Mouse (Mus musculus): ENCODE results near the gene Tbx2. TPM values are rescaled to one million over a fixed set of nuclear protein-coding genes. Genes with fewer than 3 reads are reported as not detected.

The Tbx2 gene
- polyA plus RNA-seq, 1 experiment from 2014 or later = 0.65 TPM

DNA sequence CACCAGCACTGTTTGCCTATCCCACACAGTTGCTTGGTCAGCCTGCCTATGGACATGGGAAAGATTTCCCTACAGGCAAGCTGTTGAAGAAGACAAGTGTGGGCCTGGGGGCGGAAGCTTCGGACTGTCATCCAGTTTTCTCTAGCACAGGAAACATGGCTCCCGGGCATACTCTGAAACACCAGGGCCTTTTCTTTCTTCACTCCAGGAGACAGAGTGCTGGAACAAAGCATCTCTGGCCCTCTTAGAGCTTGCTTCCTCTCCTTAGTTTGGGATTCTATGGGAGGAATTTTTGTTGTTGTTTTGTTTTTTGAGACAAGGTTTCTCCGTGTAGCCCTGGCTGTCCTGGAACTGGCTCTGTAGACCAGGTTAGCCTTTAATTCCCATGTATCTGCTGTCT is 52.1 kb downstream of the Tbx2 start:
- H3K27ac ChIP-seq (replicated peaks) = no peak overlapping the region
- H3K9ac ChIP-seq (replicated peaks) = no peak overlapping the region
- H3K9me3 ChIP-seq = no peaks in the 10 kb centered on the region
- H3K4me1 ChIP-seq = peaks cover 13% of the 10 kb centered on the region; the same call in 1 of the 2 replicates
- no peaks in the 10 kb centered on the region for H3K36me3 ChIP-seq
- H3K27me3 ChIP-seq = peaks cover 78% of the 10 kb centered on the region
- H3K4me3 ChIP-seq = no peak overlapping the region
- 45% methylated on average over 4 of the region's 4 CpGs for WGBS
- no peak for ATAC-seq (ENCODE audit: low FRiP score, low read depth)
- H3K4me2 ChIP-seq (replicated peaks) = no peak overlapping the region

DNA sequence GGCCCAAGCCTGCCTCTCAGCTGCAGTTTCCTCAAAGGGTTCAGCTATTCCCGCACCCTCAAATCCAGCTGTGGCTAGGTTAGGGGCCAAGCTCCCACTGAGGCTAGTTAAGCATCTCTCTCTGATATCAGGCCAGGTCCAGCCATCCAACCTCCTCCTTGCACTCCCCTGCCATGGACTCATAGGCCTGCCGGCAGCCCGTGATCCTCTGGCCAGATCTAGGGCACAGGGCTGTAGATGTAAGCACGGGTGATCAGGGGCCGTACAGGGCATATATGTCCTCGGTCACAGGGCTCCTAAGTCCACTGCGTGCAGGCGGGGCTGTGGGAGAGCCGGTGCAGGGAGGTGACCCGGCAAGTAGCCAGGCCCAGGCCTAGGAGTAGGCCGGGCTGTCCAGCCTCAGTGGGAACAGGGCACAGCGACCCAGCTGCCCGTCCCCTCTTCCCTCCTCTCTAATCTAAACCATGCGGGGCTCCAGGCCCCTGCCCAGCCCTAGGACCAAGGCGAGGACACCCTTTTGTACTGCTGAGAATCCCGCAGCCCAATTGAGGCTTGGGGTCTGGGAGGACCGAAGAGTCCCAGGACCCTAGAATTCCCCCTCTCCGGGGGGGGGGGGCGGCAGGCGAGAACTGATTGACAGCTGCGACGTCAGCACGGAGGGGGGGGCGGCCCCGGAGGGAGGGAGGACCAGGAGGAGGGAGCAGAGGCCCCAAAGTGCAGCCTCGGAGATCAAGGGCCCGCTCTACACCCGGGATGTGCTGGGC is 53.5 kb downstream of the Tbx2 start, which contains the start of gene Tbx4:
TSS of gene Tbx4 (plus strand) at position 758 of the 764 bp plus-strand sequence.
- H3K36me3 ChIP-seq = no peaks in the 10 kb centered on the region
- H3K4me1 ChIP-seq = peaks cover 23% of the 10 kb centered on the region
- H3K27ac ChIP-seq (replicated peaks) = no peak within 1 kb of the TSS
- H3K4me2 ChIP-seq (replicated peaks) = peak within 1 kb of the TSS; percentile 22; the same call in 1 of the 2 replicates
- 8% methylated on average over 21 of the region's 28 CpGs for WGBS
- H3K4me3 ChIP-seq = peak within 1 kb of the TSS; percentile 17; the same call in 1 of the 2 replicates
- H3K9me3 ChIP-seq = no peaks in the 10 kb centered on the region
- H3K9ac ChIP-seq (replicated peaks) = no peak within 1 kb of the TSS
- peak; percentile 23 for ATAC-seq (ENCODE audit: low FRiP score, low read depth)
- H3K27me3 ChIP-seq = peaks cover 85% of the 10 kb centered on the region

DNA sequence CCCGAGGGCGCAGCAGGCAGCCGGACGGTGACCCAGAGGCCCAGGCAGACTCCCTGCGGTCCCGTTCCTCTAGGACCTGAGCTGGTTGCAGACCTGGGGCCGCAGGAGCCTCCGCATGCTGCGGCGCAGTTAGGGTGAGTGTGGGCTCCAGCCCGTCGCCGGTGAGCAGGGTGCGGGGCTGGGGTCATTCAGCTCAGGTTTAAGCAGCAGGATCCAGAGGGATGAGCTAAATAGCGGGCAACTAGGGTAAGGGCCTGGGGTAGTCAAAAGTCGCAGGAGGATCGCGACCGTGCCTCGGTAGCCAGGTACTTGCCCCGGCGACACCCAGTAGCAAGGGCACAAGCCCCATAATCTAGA is 54.1 kb downstream of the Tbx2 start:
- H3K27me3 ChIP-seq = peaks cover 86% of the 10 kb centered on the region
- under 1% methylated on average over 22 of the region's 22 CpGs for WGBS
- H3K9me3 ChIP-seq = no peaks in the 10 kb centered on the region
- H3K4me1 ChIP-seq = peaks cover 25% of the 10 kb centered on the region
- H3K36me3 ChIP-seq = no peaks in the 10 kb centered on the region
- peak; percentile 23; the same call in 1 of the 2 replicates for ATAC-seq (ENCODE audit: low FRiP score, low read depth)
- peak overlapping the region; percentile 22; the same call in 1 of the 2 replicates for H3K4me2 ChIP-seq (replicated peaks)
- H3K9ac ChIP-seq (replicated peaks) = no peak overlapping the region
- no peak overlapping the region for H3K27ac ChIP-seq (replicated peaks)
- peak overlapping the region; percentile 17; the same call in 1 of the 2 replicates for H3K4me3 ChIP-seq

DNA sequence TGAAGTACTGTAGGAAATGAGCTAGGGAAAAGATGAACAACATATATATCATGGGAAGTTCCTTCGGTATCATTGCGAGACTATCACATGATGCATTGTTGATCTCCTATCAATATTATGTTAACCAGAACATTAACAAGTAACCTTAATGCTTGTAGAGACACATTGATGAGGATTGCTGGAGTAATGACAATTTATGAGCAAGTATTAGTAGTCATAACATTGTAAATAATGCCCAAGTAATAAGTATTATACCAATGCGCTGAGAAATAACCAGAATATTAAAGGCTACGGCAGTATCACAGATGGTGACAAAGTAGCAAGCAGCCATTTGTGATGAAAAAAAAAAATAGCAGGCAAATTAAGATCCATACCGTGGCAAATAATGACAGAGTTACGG is 54.9 kb downstream of the Tbx2 start:
- Histone ChIP-seq H3K36me3 (no peaks in the 10 kb centered on the region), H3K27ac (replicated peaks) (no peak overlapping the region), H3K4me1 (peaks cover 25% of the 10 kb centered on the region), H3K9me3 (no peaks in the 10 kb centered on the region), H3K27me3 (peaks cover 86% of the 10 kb centered on the region), H3K4me2 (replicated peaks) (no peak overlapping the region), H3K4me3 (no peak overlapping the region), H3K9ac (replicated peaks) (no peak overlapping the region)
- ATAC-seq (ENCODE audit: low FRiP score, low read depth) = no peak
- WGBS = 20% methylated on average over 6 of the region's 6 CpGs

DNA sequence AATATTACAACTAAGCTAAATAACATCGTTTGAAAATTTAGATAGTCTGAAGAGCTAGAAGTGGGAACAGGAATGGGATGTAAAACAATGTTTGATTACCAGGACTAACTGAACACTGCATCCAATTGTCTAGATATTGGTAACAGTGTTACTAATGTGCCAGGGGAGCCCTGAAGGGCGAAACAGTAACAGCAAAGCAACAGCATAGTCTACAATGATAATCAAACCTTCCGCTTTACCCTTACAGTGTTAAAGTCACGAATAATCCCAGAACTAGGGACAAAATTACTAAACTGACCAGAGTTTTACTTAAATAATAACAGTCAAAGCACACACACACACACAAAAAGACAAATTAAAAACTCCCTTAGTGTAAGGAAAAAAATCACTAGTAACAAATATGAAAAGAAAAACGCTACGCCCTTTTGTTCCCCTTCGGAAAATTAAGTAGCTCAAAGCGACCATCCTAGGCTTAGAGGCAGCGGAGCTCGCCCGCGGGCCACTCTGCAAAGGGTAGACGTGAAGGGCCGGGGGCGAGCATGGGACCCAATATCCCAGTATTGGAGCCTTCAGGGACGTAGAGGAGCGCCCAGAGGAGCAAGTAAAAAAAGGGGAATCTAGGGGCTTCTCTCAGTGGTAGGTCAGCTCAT is 55.6 kb downstream of the Tbx2 start:
- peaks cover 25% of the 10 kb centered on the region for H3K4me1 ChIP-seq
- H3K27ac ChIP-seq (replicated peaks) = no peak overlapping the region
- no peaks in the 10 kb centered on the region for H3K36me3 ChIP-seq
- 0 out of 2 replicates have a peak overlapping the region, but pooled peaks have one; percentile 1 for H3K4me3 ChIP-seq
- 1% methylated on average over 17 of the region's 17 CpGs for WGBS
- no peak for ATAC-seq (ENCODE audit: low FRiP score, low read depth)
- H3K27me3 ChIP-seq = peaks cover 87% of the 10 kb centered on the region
- no peak overlapping the region for H3K4me2 ChIP-seq (replicated peaks)
- H3K9me3 ChIP-seq = no peaks in the 10 kb centered on the region
- H3K9ac ChIP-seq (replicated peaks) = no peak overlapping the region

DNA sequence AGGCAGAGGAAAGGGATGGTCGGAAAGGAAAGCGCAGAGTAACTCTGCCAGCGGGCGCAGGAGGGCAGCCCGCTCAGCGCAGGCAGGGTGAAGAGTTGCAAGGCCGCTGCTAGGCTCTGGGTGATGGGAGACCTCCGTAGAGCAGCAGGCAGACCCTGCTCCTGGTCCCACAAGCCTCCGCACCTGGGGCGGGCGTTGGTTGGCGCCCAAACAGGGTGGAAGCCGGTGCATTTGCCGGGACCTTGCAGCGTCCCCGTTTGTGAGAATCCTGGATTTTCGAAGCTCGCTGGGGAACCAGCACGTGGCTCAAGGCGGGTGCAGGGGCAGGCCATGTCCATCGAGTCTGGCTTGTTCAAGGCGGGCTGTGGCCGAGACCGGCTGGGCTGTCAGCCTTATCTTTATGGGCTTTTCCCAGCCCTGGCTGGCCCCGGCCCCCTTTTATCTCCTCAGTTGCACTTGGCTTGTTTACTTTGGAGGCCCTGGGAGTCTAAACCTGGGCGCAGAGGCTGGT is 56.2 kb downstream of the Tbx2 start:
- Histone ChIP-seq H3K9me3 (no peaks in the 10 kb centered on the region), H3K4me2 (replicated peaks) (no peak overlapping the region), H3K36me3 (no peaks in the 10 kb centered on the region), H3K27me3 (peaks cover 87% of the 10 kb centered on the region), H3K27ac (replicated peaks) (no peak overlapping the region), H3K9ac (replicated peaks) (no peak overlapping the region), H3K4me1 (peaks cover 25% of the 10 kb centered on the region), H3K4me3 (0 out of 2 replicates have a peak overlapping the region, but pooled peaks have one; percentile 1)
- no peak for ATAC-seq (ENCODE audit: low FRiP score, low read depth)
- WGBS = 2% methylated on average over 26 of the region's 26 CpGs

DNA sequence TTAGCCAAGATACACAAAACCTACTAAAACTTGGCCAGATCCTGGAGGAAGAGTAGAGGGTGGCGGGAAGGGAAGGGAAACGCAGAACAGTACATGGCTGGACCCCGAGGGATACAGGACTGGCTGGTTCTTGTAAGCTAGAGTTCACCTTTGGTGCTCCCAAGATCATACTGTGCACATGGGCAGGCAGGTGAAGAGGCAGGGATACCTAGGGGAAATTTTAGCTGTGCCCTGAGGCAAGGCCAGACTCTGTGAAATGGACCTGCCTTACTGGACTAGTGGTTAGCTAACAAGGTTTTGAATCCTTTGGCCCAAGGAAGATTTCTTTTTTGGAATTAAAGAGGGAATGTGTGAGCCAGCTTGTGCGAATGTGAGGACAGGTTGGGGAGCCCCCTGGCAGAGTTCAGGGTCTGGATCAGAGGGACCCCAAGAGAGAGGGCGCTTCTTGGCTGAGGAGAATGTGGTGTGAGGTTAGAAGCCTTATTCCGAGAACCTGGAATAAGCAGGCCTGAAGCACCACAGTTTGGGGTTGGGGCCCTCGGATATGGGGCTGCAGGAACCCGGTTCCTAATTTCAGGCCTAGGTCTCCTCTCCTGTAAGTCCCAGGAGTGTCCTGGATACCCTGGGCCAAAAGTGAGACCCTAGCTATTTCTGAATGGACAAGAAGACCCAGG is 56.8 kb downstream of the Tbx2 start:
- Histone ChIP-seq H3K36me3 (no peaks in the 10 kb centered on the region), H3K9ac (replicated peaks) (no peak overlapping the region), H3K27ac (replicated peaks) (no peak overlapping the region), H3K9me3 (no peaks in the 10 kb centered on the region), H3K4me3 (no peak overlapping the region), H3K4me1 (peaks cover 28% of the 10 kb centered on the region), H3K4me2 (replicated peaks) (no peak overlapping the region), H3K27me3 (peaks cover 89% of the 10 kb centered on the region)
- no peak for ATAC-seq (ENCODE audit: low FRiP score, low read depth)
- WGBS = 13% methylated on average over 8 of the region's 8 CpGs

DNA sequence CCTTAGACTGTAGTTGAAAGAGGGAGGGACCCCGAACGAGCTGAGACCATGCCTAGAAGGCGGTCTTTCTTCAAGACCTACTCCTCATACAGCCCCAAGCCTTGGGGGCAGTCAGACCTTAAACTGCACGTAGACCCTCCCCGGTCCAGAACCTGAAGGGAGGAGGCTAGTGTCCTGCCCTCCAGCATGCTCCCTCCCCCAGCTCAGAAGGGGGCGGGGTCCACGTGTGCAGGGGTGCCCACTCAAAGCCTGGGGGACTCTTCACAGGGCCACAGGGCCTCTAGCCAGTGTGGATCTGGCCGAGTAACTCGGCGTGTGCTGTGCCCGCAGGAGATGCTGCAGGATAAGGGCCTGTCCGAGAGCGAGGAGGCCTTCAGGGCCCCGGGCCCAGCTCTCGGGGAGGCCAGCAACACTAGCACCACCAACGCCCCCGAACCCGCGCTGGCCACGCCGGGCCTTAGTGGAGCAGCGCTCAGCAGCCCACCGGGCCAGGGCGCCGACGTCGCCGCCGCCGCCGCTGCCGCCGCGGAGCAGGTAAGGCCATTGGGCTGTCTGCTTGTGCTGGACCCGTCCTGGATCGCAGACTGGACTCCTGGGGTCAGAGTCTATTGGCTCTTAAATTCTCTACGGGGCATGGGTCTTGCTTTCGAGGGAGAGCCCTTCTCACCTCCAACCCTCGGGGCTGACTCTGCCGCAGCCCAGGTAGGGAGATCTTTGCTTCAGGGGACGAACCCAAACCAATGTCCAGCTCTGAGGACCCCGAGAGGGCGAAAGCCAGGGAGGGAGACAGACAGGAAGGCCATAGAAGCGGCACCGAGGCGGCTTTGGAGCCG is 57.6 kb downstream of the Tbx2 start:
- WGBS = under 1% methylated on average over 47 of the region's 47 CpGs
- H3K4me2 ChIP-seq (replicated peaks) = no peak overlapping the region
- H3K4me1 ChIP-seq = peaks cover 36% of the 10 kb centered on the region
- no peak overlapping the region for H3K9ac ChIP-seq (replicated peaks)
- 0 out of 2 replicates have a peak overlapping the region, but pooled peaks have one; percentile 13 for H3K4me3 ChIP-seq
- no peaks in the 10 kb centered on the region for H3K36me3 ChIP-seq
- peaks cover 89% of the 10 kb centered on the region for H3K27me3 ChIP-seq
- H3K9me3 ChIP-seq = no peaks in the 10 kb centered on the region
- H3K27ac ChIP-seq (replicated peaks) = no peak overlapping the region
- ATAC-seq (ENCODE audit: low FRiP score, low read depth) = no peak

DNA sequence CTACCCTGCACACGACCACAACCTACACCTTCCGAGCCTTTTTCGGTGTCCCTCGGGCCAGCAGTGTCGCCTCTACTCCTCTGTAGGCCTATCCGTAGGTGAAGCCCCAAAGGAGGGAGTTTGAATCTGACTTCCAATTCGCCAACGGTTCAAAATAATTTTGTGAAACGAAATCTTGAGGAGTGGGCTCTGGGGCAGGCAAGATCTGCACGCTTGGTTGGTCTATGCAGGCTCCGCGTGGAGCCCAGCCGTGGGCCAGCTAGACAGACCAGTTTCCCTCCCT is 58.2 kb downstream of the Tbx2 start:
- Histone ChIP-seq H3K27me3 (peaks cover 89% of the 10 kb centered on the region), H3K9ac (replicated peaks) (no peak overlapping the region), H3K9me3 (no peaks in the 10 kb centered on the region), H3K4me3 (no peak overlapping the region), H3K4me1 (peaks cover 40% of the 10 kb centered on the region), H3K36me3 (no peaks in the 10 kb centered on the region), H3K27ac (replicated peaks) (no peak overlapping the region), H3K4me2 (replicated peaks) (no peak overlapping the region)
- no peak for ATAC-seq (ENCODE audit: low FRiP score, low read depth)
- WGBS = 1% methylated on average over 13 of the region's 13 CpGs

DNA sequence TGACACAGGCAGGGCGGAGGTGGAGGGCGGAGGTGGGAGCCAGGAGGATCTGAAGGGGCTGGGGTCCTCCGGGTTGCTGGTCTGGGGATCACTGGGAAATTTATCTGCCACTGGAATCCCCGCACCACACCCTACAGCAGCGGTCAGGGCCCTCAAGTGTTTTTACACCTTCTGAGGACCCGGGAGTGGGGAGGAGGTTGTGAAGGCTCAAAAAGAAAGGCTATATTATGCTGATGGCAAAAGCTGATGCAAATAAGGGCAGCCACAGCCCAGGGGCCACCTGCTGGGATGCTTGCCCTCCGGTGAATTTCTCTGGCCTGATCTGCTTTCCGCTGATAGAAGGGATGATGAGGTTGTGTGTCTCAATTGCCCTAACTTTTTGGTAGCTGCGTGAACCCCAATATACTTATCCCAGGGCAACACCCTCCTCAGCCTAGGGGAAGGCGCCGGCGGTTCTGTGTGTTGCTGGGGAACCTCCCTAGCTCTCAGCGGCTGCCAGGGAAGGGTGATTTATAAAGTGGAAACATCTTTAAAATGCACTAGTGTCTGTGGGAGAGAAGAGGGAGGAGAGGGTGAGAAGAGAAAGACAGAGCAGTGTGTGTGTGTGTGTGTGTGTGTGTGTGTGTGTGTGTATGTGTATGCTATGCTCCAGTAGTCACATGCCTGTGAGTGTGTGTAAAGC is 58.8 kb downstream of the Tbx2 start:
- ATAC-seq (ENCODE audit: low FRiP score, low read depth) = no peak
- no peak overlapping the region for H3K27ac ChIP-seq (replicated peaks)
- no peak overlapping the region for H3K4me3 ChIP-seq
- H3K9ac ChIP-seq (replicated peaks) = no peak overlapping the region
- H3K9me3 ChIP-seq = no peaks in the 10 kb centered on the region
- H3K36me3 ChIP-seq = no peaks in the 10 kb centered on the region
- 2% methylated on average over 13 of the region's 13 CpGs for WGBS
- peaks cover 89% of the 10 kb centered on the region for H3K27me3 ChIP-seq
- H3K4me2 ChIP-seq (replicated peaks) = no peak overlapping the region
- peaks cover 39% of the 10 kb centered on the region for H3K4me1 ChIP-seq

All from midbrain, embryonic 12.5 days (tissue).